Mouse (Mus musculus): ENCODE measurements around the gene Spag9. TPM values are rescaled to one million over a fixed set of nuclear protein-coding genes. Genes with fewer than 3 reads are reported as not detected.
A peak's percentile ranks its signal among the peaks of the same experiment; 100 is the strongest.

The Spag9 gene
- polyA plus RNA-seq, 1 experiment from 2014 or later = 51.8 TPM

DNA sequence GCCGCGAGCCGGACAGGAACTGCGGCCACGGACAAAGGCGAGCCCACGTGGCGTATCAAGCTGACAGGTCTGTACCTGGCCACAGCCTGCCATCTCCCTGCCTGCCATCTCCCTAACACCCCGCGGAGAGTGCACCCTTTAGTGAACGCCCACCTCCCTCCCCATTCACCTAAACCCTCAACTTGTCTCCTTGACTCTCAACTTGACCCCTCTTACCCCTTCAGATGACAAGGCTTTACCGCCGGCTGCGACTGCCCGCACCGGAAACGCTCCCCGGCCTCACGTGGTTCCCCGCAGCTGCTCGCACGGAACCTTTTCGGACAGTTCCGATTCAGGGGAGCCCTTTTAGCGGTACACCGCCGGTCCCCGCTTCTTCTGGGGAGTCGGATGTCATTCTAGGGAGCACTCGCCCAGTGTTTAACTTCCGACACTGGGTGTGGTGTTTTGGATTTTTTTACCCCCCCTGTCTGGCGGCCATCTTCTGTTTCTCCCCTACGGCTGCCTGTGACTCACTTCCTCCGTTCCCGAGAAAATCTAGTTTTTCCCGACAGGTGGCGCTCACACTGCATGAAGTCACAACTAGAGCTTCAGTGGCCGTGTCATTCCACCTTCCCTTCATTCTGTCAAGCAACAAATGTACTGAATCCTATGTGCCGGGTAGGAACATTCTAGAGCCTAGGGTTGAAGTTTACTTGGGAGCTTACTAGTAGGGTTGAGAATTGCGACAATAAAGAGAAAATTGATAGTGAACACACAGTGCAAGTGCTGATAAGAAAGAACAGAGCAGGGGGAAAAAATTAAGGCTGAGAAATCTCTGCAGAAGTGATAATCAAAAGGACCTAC lies 27.7 kb upstream of the Spag9 start, which contains the start of the genes Gm20390 and Nme1:
Gm20390 (minus strand) TSS at position 289 of the 843 bp plus-strand sequence.
Nme1 (minus strand) TSS at position 517 of the 843 bp plus-strand sequence.
- H3K79me2 ChIP-seq (ENCODE audit: inconsistent target) = peaks cover 44% of the 10 kb centered on the region
- WGBS (ENCODE audit: missing documents) = under 1% methylated on average over 40 of the region's 40 CpGs
- H3K27ac ChIP-seq = peak within 1 kb of the TSS; percentile 72
- H3K4me3 ChIP-seq (ENCODE audit: inconsistent target) = peak within 1 kb of the TSS; percentile 98
- 0 out of 2 replicates have a peak, but pooled peaks cover 7% of the 10 kb centered on the region for H3K36me3 ChIP-seq (ENCODE audit: inconsistent target)

DNA sequence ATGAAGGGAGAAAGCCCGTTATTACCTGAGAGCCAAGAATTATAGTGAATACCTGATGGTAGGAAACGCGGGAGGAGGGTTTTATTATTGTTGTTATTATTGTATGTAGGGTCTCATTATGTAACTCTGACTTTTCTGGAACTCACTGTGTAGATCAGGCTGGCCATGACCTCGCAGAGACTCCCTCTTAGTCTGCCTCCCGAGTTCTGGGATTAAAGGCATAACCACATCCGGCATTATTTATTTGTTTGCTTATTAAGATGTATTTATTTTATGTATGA lies 27.1 kb upstream of the Spag9 start:
- H3K36me3 ChIP-seq (ENCODE audit: inconsistent target) = 0 out of 2 replicates have a peak, but pooled peaks cover 7% of the 10 kb centered on the region
- peak overlapping the region; percentile 98; the same call in 1 of the 2 replicates for H3K4me3 ChIP-seq (ENCODE audit: inconsistent target)
- WGBS (ENCODE audit: missing documents) = 41% methylated on average over 6 of the region's 6 CpGs
- peak overlapping the region; percentile 47 for H3K27ac ChIP-seq
- H3K79me2 ChIP-seq (ENCODE audit: inconsistent target) = peaks cover 43% of the 10 kb centered on the region

DNA sequence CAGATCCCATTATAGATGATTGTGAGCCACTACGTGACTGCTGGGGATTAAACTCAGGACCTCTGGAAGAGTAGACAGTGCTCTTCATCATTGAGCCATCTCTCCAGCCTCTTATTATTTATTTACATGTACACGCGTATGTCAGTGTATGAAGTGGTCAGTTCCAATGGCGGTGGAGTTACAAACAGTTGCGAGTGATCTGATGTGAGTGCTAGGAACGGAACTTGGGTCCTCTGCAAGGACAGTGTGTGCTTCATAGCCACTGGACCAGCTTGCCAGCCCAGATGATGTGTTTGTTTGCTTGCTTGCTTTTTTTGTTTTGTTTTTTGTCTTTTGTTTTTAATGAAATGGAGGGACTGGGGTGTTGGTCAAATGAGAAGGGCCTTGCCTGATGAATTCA lies 26.7 kb upstream of the Spag9 start:
- WGBS (ENCODE audit: missing documents) = 98% methylated on average over 6 of the region's 6 CpGs
- Histone ChIP-seq H3K79me2 (ENCODE audit: inconsistent target) (peaks cover 39% of the 10 kb centered on the region), H3K4me3 (ENCODE audit: inconsistent target) (no peak overlapping the region), H3K27ac (peak overlapping the region; percentile 47; the same call in 1 of the 2 replicates), H3K36me3 (ENCODE audit: inconsistent target) (0 out of 2 replicates have a peak, but pooled peaks cover 7% of the 10 kb centered on the region)

DNA sequence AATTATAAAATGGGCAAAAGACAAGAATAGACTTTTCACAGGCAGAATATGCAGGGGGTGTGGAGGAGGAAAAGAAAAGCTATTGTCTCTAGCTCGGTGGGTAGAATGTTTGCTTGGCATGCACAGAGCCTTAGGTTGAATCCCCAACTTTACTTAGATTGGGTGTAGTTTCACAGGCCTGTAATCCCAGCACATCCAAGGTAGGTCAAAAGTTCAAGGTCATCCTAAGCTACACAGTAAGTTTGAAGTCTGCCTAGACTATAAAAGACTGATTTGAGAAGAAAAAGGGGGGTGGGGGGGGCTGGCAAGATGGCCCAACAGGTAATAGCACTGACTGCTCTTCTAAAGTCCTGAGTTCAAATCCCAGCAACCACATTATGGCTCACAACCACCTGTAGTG lies 26.1 kb upstream of the Spag9 start:
- WGBS (ENCODE audit: missing documents) = 100% methylated on average over 1 of the region's 1 CpGs
- peaks cover 33% of the 10 kb centered on the region for H3K79me2 ChIP-seq (ENCODE audit: inconsistent target)
- H3K36me3 ChIP-seq (ENCODE audit: inconsistent target) = 0 out of 2 replicates have a peak, but pooled peaks cover 5% of the 10 kb centered on the region
- H3K27ac ChIP-seq = no peak overlapping the region
- no peak overlapping the region for H3K4me3 ChIP-seq (ENCODE audit: inconsistent target)

DNA sequence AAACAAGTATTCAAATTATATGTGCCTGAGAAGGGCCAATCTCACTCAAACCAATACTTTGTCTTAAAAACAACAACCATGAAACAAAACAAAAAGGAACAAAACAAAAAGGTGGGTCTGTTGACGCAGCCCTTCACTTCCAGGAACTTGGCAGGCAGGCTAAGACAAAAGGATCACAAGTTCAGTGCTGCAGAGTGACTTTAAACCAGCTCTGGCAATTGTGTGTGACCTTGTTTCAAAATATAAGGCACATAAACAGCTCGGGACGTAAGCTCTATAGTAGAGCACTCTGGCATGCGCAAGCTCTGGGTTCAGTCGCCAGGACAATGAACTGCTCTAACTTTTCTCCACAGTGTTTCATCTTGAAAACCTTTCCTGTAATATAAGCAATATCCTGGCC lies 22.9 kb upstream of the Spag9 start:
- H3K27ac ChIP-seq = no peak overlapping the region
- no peaks in the 10 kb centered on the region for H3K36me3 ChIP-seq (ENCODE audit: inconsistent target)
- 93% methylated on average over 5 of the region's 5 CpGs for WGBS (ENCODE audit: missing documents)
- H3K4me3 ChIP-seq (ENCODE audit: inconsistent target) = no peak overlapping the region
- H3K79me2 ChIP-seq (ENCODE audit: inconsistent target) = peaks cover 2% of the 10 kb centered on the region

DNA sequence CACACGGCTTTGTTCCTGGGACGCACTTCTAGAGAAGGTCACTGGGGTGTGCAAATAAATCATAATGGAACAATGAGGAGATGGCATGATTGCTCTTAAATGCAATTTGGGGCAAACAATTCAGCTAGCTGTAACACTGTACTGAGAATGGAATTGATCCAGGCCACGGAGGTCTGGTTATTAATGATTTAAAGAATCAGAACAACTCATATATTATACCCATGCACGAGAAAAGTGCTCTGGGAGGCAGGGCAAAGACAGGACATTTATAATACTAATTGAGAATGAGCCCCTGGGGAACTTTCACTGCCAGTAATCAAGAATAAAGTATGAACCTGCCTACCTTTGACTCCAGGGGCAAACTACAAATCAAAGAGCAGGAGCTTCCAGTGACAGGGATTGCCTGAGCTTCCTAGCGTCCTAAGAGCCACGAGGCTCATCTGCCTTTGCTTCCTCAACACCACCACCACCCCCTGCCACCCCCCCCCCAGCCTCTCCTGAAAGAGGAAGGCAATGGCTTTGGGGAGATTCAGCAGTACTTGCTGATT lies 16.3 kb upstream of the Spag9 start:
- 64% methylated on average over 6 of the region's 6 CpGs for WGBS (ENCODE audit: missing documents)
- H3K27ac ChIP-seq = no peak overlapping the region

DNA sequence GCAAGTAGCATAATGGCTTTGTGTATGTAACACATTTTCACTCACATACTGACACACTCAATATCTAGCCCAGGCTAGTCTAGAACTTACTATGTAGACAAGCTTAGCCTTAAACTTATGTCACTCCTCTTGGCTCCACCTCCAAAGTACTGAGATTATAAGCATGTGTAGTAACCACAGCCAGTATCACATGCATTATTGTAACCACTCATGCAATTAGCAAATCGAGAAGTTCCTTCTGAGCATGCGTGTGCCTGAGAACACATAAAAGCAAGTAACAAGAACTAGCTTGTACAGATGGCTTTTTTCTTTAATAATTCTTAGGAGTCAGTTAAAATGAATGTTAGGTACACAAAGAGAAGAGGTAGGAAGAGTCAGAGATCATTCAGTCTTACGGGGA lies 11.3 kb upstream of the Spag9 start:
- Histone ChIP-seq H3K27ac (no peak overlapping the region), H3K79me2 (ENCODE audit: inconsistent target) (no peaks in the 10 kb centered on the region), H3K4me3 (ENCODE audit: inconsistent target) (no peak overlapping the region), H3K36me3 (ENCODE audit: inconsistent target) (no peaks in the 10 kb centered on the region)
- 78% methylated on average over 3 of the region's 3 CpGs for WGBS (ENCODE audit: missing documents)

More for the DNA sequence above, 16.3 kb upstream of the Spag9 start:
- no peak overlapping the region for H3K4me3 ChIP-seq (ENCODE audit: inconsistent target)
- no peaks in the 10 kb centered on the region for H3K79me2 ChIP-seq (ENCODE audit: inconsistent target)
- no peaks in the 10 kb centered on the region for H3K36me3 ChIP-seq (ENCODE audit: inconsistent target)

DNA sequence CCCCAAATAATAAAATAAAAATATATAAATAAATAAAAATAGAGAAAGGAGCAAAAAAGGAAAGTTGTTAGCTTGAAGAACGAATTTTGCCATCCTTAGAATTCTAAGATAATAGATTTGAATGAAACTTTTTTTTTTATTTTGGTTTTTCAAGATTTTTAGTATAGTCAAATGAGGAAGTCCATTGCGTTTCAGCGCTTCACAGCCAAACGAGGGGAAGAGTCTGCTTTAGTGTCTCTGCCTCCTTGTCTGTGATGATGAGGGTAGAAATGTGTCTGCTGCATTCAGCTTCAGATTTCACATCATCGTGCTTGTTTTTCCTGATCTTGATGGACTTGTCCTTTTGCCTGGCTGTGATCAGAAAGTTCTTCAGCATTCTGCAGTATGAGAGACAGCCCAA lies 10.6 kb upstream of the Spag9 start:
- Histone ChIP-seq H3K79me2 (ENCODE audit: inconsistent target) (no peaks in the 10 kb centered on the region), H3K27ac (no peak overlapping the region), H3K36me3 (ENCODE audit: inconsistent target) (no peaks in the 10 kb centered on the region), H3K4me3 (ENCODE audit: inconsistent target) (no peak overlapping the region)
- 46% methylated on average over 5 of the region's 5 CpGs for WGBS (ENCODE audit: missing documents)

DNA sequence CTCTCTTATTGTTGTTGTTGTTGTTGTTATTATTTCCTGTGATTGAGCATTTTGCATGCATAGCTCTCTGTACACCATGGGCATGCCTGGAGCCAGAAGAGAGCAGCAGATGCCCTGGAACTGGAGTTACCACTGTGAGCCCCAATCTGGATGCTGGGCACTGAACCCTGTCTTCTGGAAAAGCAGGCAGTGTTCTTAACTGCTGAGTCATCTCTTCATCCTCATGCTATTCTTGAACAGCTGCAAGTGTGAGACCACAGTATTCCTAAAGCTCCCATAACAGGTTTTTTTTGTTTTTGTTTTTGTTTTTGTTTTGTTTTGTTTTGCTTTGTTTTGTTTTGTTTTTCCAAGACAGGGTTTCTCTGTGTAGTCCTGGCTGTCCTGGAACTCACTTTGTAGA lies 9.6 kb upstream of the Spag9 start:
- Histone ChIP-seq H3K79me2 (ENCODE audit: inconsistent target) (no peaks in the 10 kb centered on the region), H3K27ac (no peak overlapping the region), H3K36me3 (ENCODE audit: inconsistent target) (no peaks in the 10 kb centered on the region), H3K4me3 (ENCODE audit: inconsistent target) (no peak overlapping the region)

DNA sequence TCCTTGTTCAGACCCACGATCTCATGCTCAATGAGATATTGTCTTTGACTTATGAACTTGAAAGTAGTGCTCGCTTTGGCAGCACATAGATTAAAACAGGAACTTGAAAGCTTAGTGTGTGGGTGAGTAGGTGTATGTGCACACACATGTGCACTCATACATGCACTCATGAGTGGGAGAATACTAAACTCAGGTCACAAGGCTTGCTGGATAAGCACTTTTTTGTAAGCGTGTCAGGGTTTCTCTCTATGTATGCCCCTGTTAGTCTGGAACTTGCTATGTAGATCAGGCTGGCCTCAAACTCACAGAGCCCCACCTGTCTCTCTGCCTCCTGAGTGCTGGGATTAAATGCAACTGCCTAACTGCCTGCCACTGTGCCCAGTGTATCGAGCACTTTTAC lies 8.9 kb upstream of the Spag9 start:
- Histone ChIP-seq H3K79me2 (ENCODE audit: inconsistent target) (no peaks in the 10 kb centered on the region), H3K4me3 (ENCODE audit: inconsistent target) (no peak overlapping the region), H3K36me3 (ENCODE audit: inconsistent target) (no peaks in the 10 kb centered on the region), H3K27ac (peak overlapping the region; percentile 82)
- 73% methylated on average over 4 of the region's 4 CpGs for WGBS (ENCODE audit: missing documents)

DNA sequence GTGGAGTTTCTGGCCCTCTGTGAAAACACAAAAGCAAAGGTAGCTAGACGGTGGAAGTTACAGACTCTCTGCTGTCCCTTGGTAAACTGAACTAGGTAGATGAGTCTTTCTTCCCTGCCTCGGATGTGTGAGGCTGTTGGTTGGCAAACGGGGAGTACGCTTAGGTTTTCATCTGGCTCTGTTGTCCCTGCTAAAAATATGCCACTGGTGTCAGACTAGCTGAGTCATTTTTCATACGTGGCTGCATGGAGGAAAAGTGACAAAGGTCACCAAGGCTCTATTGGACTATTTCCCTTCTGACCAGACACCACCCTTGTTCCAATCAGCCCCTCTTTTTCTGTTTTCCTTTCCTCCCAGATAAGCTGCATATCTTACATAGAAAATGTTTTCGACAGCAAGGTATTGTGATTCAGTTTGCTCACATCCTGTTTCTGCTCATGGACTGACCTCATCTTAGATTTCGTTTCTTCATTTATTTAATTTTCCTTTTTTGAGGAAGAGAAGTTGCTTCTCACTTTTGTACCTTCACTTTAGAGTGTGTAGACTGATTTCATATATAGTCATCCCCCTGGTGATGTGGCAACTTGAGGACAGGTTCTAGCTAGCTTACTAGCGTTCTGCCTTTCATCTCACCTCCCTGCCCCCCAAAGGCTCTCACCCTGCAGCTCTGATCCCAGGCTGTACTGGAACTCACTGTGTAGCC lies 8.1 kb upstream of the Spag9 start:
- no peaks in the 10 kb centered on the region for H3K79me2 ChIP-seq (ENCODE audit: inconsistent target)
- H3K4me3 ChIP-seq (ENCODE audit: inconsistent target) = no peak overlapping the region
- no peaks in the 10 kb centered on the region for H3K36me3 ChIP-seq (ENCODE audit: inconsistent target)
- H3K27ac ChIP-seq = peak overlapping the region; percentile 82
- WGBS (ENCODE audit: missing documents) = 11% methylated on average over 8 of the region's 8 CpGs

DNA sequence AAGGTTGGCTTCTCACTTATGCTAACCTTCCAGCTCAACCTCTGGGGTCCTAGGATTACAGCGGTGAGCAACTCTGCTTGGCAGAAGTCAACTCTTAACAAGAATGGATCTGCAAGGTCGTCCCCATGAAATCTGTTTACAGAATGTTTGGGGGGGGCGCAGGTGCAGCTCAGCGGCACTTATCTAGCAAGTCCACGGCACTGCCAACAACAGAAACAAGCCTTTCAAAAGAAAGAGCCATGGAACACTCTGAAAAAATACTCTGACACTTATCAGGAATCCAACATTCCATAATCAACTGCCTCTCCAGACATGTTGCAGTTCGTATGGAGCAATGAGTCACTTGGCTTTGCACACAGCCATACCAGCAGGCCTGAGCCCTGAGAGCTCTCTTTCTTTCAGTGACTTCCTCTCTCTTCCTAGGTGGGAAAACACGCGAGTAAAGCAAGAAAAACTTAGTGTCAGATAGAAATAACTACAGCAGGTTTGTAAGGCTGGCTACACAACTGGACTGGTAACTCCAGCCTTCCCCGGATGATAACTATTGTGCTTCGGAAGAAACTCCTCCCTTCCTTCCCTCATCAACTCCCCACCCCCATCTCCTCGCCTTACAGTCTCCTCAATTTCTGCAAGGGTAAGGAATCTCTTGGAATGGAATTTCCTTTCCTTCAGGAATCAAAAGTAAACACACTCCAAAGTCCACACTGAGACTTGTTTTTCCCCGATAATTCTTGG lies 7.4 kb upstream of the Spag9 start:
- H3K36me3 ChIP-seq (ENCODE audit: inconsistent target) = no peaks in the 10 kb centered on the region

DNA sequence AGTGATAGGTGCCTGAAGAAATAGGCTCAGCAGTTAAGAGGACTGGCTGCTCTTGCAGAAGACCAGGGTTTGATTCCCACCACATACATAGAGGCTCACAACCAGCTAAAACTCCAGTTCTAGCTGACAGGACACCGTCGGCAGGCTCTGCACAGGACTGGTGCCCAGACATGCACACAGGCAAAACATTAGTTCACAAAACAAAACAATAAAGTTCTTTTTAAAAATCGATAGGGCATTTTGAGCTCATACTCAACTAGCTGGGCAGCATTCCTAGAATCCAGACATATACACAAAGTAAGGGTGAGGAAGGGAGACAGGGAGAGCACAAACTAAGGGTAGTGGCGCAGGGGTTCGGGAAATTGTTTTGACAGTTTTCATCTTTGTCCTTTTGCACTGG lies 1.4 kb upstream of the Spag9 start:
- peak overlapping the region; percentile 100 for H3K27ac ChIP-seq
- no peaks in the 10 kb centered on the region for H3K36me3 ChIP-seq (ENCODE audit: inconsistent target)
- 65% methylated on average over 5 of the region's 5 CpGs for WGBS (ENCODE audit: missing documents)
- peaks cover 30% of the 10 kb centered on the region for H3K79me2 ChIP-seq (ENCODE audit: inconsistent target)
- H3K4me3 ChIP-seq (ENCODE audit: inconsistent target) = peak overlapping the region; percentile 63; the same call in 1 of the 2 replicates

More for the DNA sequence above, 7.4 kb upstream of the Spag9 start:
- WGBS (ENCODE audit: missing documents) = 84% methylated on average over 12 of the region's 12 CpGs
- H3K79me2 ChIP-seq (ENCODE audit: inconsistent target) = no peaks in the 10 kb centered on the region
- H3K27ac ChIP-seq = peak overlapping the region; percentile 82
- H3K4me3 ChIP-seq (ENCODE audit: inconsistent target) = no peak overlapping the region

DNA sequence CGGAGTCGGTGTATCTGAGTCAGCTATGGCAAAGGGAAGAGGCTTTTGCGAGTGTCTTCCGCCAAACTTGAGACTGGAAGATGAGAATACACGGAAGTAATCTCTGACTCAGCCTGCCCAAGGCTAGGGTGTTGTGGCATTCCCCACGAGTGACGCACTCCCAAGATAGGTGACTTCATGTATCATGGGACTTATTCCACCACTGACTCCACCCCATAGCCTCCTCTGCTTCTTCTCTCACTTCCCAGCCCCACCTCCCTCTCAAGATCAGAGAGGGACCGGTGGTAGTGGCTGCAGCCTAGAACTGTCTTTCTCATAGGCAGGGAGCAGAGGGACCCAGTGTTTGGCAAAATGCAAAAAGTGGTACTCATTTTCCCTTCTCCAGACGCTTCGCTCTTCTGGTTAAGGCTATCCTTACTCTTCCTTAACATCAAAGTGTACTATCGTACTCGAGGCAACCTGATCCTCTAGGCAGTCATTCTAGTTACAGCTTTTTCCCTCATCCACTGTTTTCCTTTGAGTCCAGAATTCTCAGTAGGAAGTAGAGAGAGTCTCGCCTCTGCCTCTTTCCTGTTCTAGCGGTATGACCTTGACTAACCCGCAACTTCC lies 676 bp upstream of the Spag9 start:
- WGBS (ENCODE audit: missing documents) = 2% methylated on average over 13 of the region's 15 CpGs
- Histone ChIP-seq H3K79me2 (ENCODE audit: inconsistent target) (peaks cover 37% of the 10 kb centered on the region), H3K36me3 (ENCODE audit: inconsistent target) (no peaks in the 10 kb centered on the region), H3K4me3 (ENCODE audit: inconsistent target) (peak overlapping the region; percentile 63), H3K27ac (peak overlapping the region; percentile 100)

Data from macrophage (primary cell).